Mouse (Mus musculus): ENCODE results near the gene Dazap1. TPM values are rescaled to one million over a fixed set of nuclear protein-coding genes. Genes with fewer than 3 reads are reported as not detected.

Gene Dazap1
- polyA plus RNA-seq, 1 experiment from 2014 or later = 71.8 TPM

GRCm38 (mm10) chr10:80294788-80295303 lies 33.6 kb downstream of the Dazap1 start:
- no peak overlapping the region for H3K9ac ChIP-seq
- peaks cover 38% of the 10 kb centered on the region for H3K4me1 ChIP-seq
- H3K9me3 ChIP-seq = no peaks in the 10 kb centered on the region
- no peak overlapping the region for H3K4me3 ChIP-seq
- H3K27ac ChIP-seq = peak overlapping the region; percentile 41; the same call in 1 of the 2 replicates
- no peak overlapping the region for H3K4me2 ChIP-seq (replicated peaks)
- ATAC-seq (ENCODE audit: insufficient number of reproducible peaks, insufficient read depth, low FRiP score, low TSS enrichment) = no peak
- peaks cover 19% of the 10 kb centered on the region for H3K36me3 ChIP-seq
- WGBS = 51% methylated on average over 7 of the region's 7 CpGs
- H3K27me3 ChIP-seq = peaks cover 35% of the 10 kb centered on the region

- 2% methylated on average over 26 of the region's 26 CpGs for WGBS
- Histone ChIP-seq H3K4me1 (peaks cover 38% of the 10 kb centered on the region), H3K4me3 (peak within 1 kb of the TSS; percentile 43), H3K36me3 (peaks cover 19% of the 10 kb centered on the region), H3K27ac (peak within 1 kb of the TSS; percentile 83), H3K9me3 (no peaks in the 10 kb centered on the region), H3K4me2 (replicated peaks) (peak within 1 kb of the TSS; percentile 75), H3K9ac (peak within 1 kb of the TSS; percentile 48), H3K27me3 (peaks cover 44% of the 10 kb centered on the region)
- ATAC-seq (ENCODE audit: insufficient number of reproducible peaks, insufficient read depth, low FRiP score, low TSS enrichment) = peak; percentile 57
These were observed 34.5 kb downstream of the Dazap1 start, which contains the start of gene Apc2 for GRCm38 (mm10) chr10:80295618-80296425. Gene Apc2, plus strand, starts transcription at chr10:80295977.

- ATAC-seq (ENCODE audit: insufficient number of reproducible peaks, insufficient read depth, low FRiP score, low TSS enrichment) = no peak
- H3K4me2 ChIP-seq (replicated peaks) = peak overlapping the region; percentile 75
These were observed 35.5 kb downstream of the Dazap1 start for GRCm38 (mm10) chr10:80296824-80297223.

GRCm38 (mm10) chr10:80297526-80298133 lies 36.3 kb downstream of the Dazap1 start:
- Histone ChIP-seq H3K9me3 (no peaks in the 10 kb centered on the region), H3K4me1 (peaks cover 45% of the 10 kb centered on the region), H3K27ac (no peak overlapping the region), H3K36me3 (peaks cover 19% of the 10 kb centered on the region), H3K9ac (no peak overlapping the region), H3K4me3 (no peak overlapping the region), H3K4me2 (replicated peaks) (no peak overlapping the region), H3K27me3 (peaks cover 62% of the 10 kb centered on the region)
- ATAC-seq (ENCODE audit: insufficient number of reproducible peaks, insufficient read depth, low FRiP score, low TSS enrichment) = no peak
- 72% methylated on average over 8 of the region's 8 CpGs for WGBS

More at GRCm38 (mm10) chr10:80296824-80297223, 35.5 kb downstream of the Dazap1 start:
- peak overlapping the region; percentile 48; the same call in 1 of the 2 replicates for H3K9ac ChIP-seq
- H3K9me3 ChIP-seq = no peaks in the 10 kb centered on the region
- 68% methylated on average over 5 of the region's 5 CpGs for WGBS
- H3K36me3 ChIP-seq = peaks cover 19% of the 10 kb centered on the region
- peaks cover 38% of the 10 kb centered on the region for H3K4me1 ChIP-seq
- peak overlapping the region; percentile 43; the same call in 1 of the 2 replicates for H3K4me3 ChIP-seq
- H3K27me3 ChIP-seq = peaks cover 54% of the 10 kb centered on the region
- 0 out of 2 replicates have a peak overlapping the region, but pooled peaks have one; percentile 46 for H3K27ac ChIP-seq

- 0 out of 2 replicates have a peak overlapping the region, but pooled peaks have one; percentile 2 for H3K27ac ChIP-seq
- ATAC-seq (ENCODE audit: insufficient number of reproducible peaks, insufficient read depth, low FRiP score, low TSS enrichment) = peak; percentile 52
- peak overlapping the region; percentile 35 for H3K9ac ChIP-seq
- no peaks in the 10 kb centered on the region for H3K9me3 ChIP-seq
- peaks cover 39% of the 10 kb centered on the region for H3K4me1 ChIP-seq
- peak overlapping the region; percentile 51 for H3K4me2 ChIP-seq (replicated peaks)
- peak overlapping the region; percentile 37 for H3K4me3 ChIP-seq
- 4% methylated on average over 26 of the region's 26 CpGs for WGBS
- H3K36me3 ChIP-seq = peaks cover 14% of the 10 kb centered on the region
- peaks cover 67% of the 10 kb centered on the region for H3K27me3 ChIP-seq
These were observed 37.4 kb downstream of the Dazap1 start for GRCm38 (mm10) chr10:80298571-80299281.

- WGBS = 10% methylated on average over 15 of the region's 15 CpGs
- peaks cover 33% of the 10 kb centered on the region for H3K4me1 ChIP-seq
- H3K36me3 ChIP-seq = peaks cover 9% of the 10 kb centered on the region
- peak overlapping the region; percentile 37 for H3K4me3 ChIP-seq
- no peak for ATAC-seq (ENCODE audit: insufficient number of reproducible peaks, insufficient read depth, low FRiP score, low TSS enrichment)
- no peaks in the 10 kb centered on the region for H3K9me3 ChIP-seq
- H3K27ac ChIP-seq = 0 out of 2 replicates have a peak overlapping the region, but pooled peaks have one; percentile 2
- H3K27me3 ChIP-seq = peaks cover 73% of the 10 kb centered on the region
- H3K9ac ChIP-seq = peak overlapping the region; percentile 35
- H3K4me2 ChIP-seq (replicated peaks) = peak overlapping the region; percentile 51
These were observed 38.0 kb downstream of the Dazap1 start for GRCm38 (mm10) chr10:80299301-80299700.

GRCm38 (mm10) chr10:80299824-80300223 lies 38.5 kb downstream of the Dazap1 start:
- no peak for ATAC-seq (ENCODE audit: insufficient number of reproducible peaks, insufficient read depth, low FRiP score, low TSS enrichment)
- Histone ChIP-seq H3K9me3 (no peaks in the 10 kb centered on the region), H3K27ac (no peak overlapping the region), H3K4me1 (peaks cover 33% of the 10 kb centered on the region), H3K4me3 (peak overlapping the region; percentile 37), H3K9ac (peak overlapping the region; percentile 35; the same call in 1 of the 2 replicates), H3K36me3 (peaks cover 3% of the 10 kb centered on the region), H3K27me3 (peaks cover 78% of the 10 kb centered on the region), H3K4me2 (replicated peaks) (peak overlapping the region; percentile 51)
- 46% methylated on average over 10 of the region's 10 CpGs for WGBS

GRCm38 (mm10) chr10:80300672-80301181 lies 39.4 kb downstream of the Dazap1 start:
- H3K4me2 ChIP-seq (replicated peaks) = peak overlapping the region; percentile 51
- peak; percentile 45; the same call in 1 of the 2 replicates for ATAC-seq (ENCODE audit: insufficient number of reproducible peaks, insufficient read depth, low FRiP score, low TSS enrichment)
- H3K4me3 ChIP-seq = peak overlapping the region; percentile 26
- no peaks in the 10 kb centered on the region for H3K9me3 ChIP-seq
- peak overlapping the region; percentile 40; the same call in 1 of the 2 replicates for H3K9ac ChIP-seq
- H3K36me3 ChIP-seq = no peaks in the 10 kb centered on the region
- H3K27me3 ChIP-seq = peaks cover 87% of the 10 kb centered on the region
- H3K4me1 ChIP-seq = peaks cover 26% of the 10 kb centered on the region
- 0 out of 2 replicates have a peak overlapping the region, but pooled peaks have one; percentile 54 for H3K27ac ChIP-seq
- 22% methylated on average over 11 of the region's 11 CpGs for WGBS

GRCm38 (mm10) chr10:80301256-80302081 lies 40.2 kb downstream of the Dazap1 start:
- ATAC-seq (ENCODE audit: insufficient number of reproducible peaks, insufficient read depth, low FRiP score, low TSS enrichment) = no peak
- peaks cover 92% of the 10 kb centered on the region for H3K27me3 ChIP-seq
- 75% methylated on average over 10 of the region's 10 CpGs for WGBS
- peak overlapping the region; percentile 40 for H3K9ac ChIP-seq
- H3K27ac ChIP-seq = no peak overlapping the region
- no peaks in the 10 kb centered on the region for H3K9me3 ChIP-seq
- peaks cover 21% of the 10 kb centered on the region for H3K4me1 ChIP-seq
- peak overlapping the region; percentile 37 for H3K4me2 ChIP-seq (replicated peaks)
- H3K36me3 ChIP-seq = no peaks in the 10 kb centered on the region
- peak overlapping the region; percentile 26 for H3K4me3 ChIP-seq

- Histone ChIP-seq H3K9me3 (no peaks in the 10 kb centered on the region), H3K36me3 (no peaks in the 10 kb centered on the region), H3K4me2 (replicated peaks) (peak overlapping the region; percentile 37), H3K27ac (no peak overlapping the region), H3K4me1 (peaks cover 18% of the 10 kb centered on the region), H3K9ac (peak overlapping the region; percentile 40; the same call in 1 of the 2 replicates), H3K27me3 (peaks cover 86% of the 10 kb centered on the region), H3K4me3 (0 out of 2 replicates have a peak overlapping the region, but pooled peaks have one; percentile 9)
- 36% methylated on average over 5 of the region's 5 CpGs for WGBS
- no peak for ATAC-seq (ENCODE audit: insufficient number of reproducible peaks, insufficient read depth, low FRiP score, low TSS enrichment)
These were observed 40.7 kb downstream of the Dazap1 start for GRCm38 (mm10) chr10:80302082-80302355.
